Mouse (Mus musculus) spleen, postnatal 36 days (tissue): ENCODE measurements around the gene Mad1l1.

Experiments used
- DNase-seq, 2 experiments: peaks; one replicate each; pipeline ENCODE4 v3.0.0; 2022; ENCODE audit warnings: low spot score in 2 of 2, mixed read lengths in 1 of 2

Gene Mad1l1

DNA sequence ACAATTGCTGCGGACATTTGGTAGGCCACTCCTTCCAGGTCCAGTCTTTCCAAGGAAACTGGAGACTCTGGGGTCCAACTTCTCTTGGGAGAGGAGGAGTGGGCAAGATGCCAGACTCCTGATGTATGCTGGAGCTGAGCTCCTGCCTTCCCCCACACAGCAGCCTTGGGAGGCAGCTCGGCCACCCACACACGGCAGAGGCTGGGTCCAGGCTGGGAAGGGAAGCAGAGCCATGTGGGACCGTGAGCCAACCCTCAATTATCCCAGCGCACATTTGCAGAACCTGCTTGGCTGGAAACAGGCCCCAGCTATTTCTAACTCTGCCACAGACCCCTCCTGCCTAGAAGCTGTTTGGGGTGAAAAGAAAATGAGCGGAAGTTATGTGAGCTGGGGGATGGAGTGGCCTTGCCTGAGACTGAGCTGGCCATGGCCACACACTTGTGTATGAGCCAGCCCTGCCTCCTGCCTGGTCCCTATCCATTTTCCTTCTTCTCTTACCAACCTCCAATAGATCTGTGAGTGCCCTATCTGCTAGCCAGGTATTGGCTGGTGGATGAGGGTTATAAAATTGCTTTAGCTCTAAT lies 260.0 kb downstream of the Mad1l1 start:
- no peak for DNase-seq

DNA sequence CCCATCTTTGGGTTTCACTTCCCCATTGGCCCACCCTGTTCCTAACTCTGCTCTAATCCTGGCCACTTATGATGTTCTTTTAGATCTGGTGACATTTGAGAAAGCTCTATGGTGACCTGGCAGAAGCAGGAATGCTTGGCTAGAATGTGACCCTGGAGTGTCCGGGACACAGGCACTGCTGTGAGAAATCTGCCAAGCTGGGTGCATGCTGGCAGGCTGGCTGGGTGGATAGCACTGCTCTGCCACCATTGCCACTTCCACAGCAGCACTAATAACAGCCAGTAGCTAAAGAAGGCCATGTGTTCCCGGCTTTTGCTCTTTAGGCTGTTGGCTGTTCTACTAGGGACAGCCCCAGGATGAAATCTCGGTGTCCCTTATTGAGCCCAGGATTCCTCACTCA lies 265.1 kb downstream of the Mad1l1 start:
- DNase-seq: no peak

DNA sequence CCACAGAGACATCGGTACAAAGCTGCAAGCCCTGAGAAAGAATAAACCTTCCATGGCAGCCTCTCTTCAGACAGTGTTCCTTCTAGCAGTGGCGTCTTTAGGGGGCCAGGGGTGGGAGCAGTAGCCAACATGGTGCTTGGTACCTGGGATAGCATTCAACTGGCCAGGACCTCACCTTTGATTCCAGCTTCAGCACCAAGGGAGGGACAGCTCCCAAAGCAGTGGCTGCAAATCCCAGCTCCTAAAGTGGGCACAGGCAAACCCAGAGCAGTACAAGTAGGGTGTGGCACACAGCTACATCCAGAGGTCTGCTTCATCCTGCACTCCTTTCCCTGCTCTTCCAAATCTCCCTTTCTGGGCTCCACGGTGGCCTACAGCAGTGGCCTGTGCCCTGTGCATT lies 265.9 kb downstream of the Mad1l1 start:
- no peak for DNase-seq

DNA sequence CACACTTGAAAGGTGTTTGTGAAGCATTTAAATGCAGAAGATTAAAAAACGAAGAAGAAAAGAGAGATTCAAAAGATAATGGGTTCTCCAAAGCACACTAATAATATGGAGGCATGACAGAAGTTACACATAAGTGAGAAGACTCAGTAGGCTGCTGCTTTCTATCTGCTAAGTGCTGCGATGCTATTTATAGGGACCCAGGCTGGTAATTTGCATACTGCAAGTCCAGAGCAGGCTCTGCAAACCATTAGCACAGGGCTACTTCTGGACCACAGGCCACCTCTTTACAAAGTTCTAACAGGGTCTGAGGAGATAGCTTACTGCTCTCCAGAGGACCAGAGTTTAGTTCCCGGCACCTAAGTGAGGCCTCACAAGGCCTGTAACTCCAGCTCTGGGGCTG lies 267.7 kb downstream of the Mad1l1 start:
- DNase-seq: no peak

DNA sequence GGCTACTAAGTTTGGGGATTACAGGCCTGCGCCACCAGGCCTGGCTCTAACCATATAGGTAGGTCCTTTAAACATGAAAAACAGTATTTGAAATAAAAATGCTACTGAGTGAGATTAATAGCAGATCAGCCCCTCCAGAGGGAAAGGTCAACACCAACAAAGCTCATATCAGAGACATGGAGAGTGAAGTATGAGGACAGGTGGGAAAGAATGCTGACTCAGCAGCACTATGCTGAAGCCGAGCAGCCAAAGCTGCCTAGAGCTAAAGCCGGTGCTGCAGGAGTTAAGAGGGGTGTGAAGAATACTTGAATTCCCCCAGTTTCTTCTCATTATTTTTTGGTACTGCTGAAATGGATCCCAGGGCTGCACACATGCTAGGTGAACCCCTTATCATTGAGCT lies 268.9 kb downstream of the Mad1l1 start:
- no peak for DNase-seq

DNA sequence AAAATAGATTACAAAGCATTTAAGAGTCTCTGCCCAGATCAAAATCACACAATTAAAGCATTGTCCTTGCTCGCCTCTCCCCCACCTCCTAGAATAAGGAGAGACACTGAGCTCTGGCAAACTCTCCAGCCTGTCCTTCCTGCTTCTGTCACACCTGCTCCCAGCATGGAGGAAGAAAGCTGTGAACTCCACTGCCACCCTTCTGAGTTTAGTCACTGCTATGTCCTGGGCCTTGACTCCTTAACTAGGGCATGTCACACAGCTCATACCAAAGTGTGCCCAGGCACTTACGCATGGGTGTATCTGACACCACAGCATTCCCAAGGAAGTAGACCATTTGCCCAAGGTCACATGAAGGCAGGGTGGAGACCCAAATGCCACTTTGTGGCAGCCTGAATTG lies 275.9 kb downstream of the Mad1l1 start:
- no peak for DNase-seq

DNA sequence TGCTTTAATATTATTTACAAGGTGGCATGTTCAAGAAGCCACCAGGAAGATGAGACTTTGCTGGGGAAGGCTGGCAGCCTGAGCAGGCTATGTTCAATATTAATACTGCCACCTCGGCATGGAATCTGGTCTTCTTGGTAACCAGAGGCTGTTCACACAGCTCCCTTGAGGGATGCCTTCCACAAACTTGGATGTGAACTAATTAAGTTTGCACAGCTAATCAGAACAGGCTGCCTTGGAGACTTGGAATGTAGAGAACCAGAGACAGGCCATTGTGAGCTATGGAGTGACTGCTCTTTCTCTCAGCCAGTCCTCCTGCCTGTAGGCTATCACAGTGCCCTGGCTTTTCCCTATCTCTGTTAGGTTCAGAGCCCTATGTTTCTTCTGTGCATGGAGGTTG lies 278.4 kb downstream of the Mad1l1 start:
- DNase-seq: no peak

DNA sequence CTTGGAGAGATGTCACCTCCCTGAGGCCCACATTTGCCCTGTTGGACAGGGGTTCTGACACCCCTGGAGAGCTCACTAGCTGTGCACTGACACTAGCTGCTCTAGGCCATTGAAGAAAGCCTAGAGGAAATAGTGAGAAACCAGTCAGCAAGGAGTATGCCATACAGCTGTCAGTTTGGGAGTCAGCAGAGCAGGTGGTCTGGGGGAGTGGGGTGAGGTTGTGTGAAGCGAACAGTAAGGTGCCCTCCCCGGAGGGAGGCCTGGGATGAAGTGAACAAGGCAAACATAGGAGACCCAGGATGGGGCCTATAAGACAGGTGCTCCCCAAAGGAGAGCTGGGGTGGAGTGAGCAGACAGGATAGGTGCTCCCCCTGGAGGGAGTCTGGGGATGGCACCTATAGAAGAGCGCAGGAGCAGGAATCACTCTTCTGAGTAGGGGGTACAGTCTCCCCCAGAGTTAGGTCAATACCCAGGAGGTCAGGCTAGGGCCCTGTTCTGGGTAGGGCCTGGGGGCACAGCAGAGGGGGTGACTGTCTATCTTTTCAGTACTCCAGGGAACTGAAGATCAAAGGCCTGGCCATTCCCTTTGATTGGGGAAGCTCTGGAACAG lies 279.2 kb downstream of the Mad1l1 start:
- DNase-seq: no peak

DNA sequence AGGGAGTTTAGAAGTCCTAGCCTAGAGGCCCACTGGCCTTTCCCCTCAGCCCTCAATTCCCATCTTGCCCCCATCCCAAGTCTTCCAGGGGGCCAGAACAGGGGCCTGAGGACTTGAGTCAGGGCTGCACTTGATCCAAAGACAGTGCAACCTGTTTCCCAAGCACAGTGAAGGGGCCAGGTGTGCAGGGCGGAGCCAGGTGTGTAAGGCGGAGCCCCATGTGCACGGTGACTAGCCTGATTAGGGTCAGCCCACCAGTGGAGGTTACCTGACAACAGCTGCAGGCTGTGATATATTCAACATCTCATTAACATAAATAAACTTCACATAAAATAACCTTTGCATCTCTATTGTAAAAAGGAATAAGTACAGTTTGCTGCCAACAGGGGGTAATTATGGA lies 280.3 kb downstream of the Mad1l1 start:
- no peak for DNase-seq

DNA sequence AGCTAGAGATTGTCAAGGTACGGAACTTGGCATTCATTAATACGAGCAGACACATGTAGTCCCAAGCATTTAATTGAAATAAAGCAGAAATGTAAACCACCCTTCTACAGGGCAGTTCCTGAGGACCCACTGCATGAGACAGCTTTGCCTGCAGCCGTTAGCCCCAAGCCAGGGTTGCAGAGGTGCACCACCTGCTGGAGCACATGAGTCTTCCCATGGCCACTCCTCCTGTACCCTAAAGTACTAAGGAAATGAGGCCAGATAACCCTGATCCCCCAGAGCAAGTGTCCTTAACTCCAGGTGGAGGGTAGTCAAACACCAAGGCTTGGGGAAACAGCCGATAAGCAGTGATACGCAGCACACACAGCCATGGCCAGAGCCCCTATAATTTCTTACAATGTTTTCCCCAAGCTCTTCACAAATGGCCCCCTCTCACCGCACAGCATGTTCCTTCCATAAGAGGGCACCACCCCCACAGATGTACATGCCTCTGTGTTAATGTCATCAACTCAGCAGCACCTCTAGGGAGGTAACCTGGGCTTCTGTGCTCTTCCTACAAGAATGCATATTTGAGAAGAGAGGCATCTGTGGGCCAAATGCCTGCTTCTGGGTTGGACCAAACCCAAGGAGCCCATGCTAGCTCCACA lies 283.6 kb downstream of the Mad1l1 start:
- no peak for DNase-seq

DNA sequence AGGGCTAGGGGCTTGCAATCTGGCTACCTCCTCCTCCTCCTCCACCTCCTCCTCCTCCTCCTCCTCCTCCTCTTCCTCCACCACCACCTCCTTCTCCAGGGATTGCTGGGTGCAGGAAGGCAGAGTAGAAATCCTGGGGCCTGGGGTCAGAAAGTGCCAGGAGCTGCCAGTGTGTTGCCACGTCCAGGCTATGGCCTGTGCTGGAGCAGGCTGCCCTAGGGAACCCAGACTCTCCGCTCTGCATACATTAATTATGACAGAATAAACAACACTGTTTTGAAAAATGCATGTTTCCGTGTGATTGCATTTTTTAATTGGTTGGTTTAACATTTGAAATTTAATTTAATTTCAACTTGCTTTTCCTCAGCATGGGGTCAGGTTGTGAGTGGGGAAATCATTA lies 285.7 kb downstream of the Mad1l1 start:
- DNase-seq: no peak

DNA sequence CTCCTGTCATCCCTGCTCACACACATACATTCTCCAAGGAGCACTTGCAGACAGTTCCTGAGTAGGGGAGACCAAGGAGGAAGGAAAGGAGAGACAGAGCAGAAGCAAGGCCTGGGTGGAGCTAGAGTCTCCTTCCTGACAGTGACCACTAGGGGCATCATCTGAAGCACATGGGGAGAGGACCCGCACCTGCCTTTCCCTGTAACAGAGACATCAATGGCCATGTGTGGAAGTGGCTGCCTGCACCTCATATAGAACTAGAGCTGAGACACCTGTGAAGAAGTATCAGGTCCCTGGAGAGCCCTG lies 286.4 kb downstream of the Mad1l1 start:
- peak in 1 of 2 experiments; percentile 21 for DNase-seq

DNA sequence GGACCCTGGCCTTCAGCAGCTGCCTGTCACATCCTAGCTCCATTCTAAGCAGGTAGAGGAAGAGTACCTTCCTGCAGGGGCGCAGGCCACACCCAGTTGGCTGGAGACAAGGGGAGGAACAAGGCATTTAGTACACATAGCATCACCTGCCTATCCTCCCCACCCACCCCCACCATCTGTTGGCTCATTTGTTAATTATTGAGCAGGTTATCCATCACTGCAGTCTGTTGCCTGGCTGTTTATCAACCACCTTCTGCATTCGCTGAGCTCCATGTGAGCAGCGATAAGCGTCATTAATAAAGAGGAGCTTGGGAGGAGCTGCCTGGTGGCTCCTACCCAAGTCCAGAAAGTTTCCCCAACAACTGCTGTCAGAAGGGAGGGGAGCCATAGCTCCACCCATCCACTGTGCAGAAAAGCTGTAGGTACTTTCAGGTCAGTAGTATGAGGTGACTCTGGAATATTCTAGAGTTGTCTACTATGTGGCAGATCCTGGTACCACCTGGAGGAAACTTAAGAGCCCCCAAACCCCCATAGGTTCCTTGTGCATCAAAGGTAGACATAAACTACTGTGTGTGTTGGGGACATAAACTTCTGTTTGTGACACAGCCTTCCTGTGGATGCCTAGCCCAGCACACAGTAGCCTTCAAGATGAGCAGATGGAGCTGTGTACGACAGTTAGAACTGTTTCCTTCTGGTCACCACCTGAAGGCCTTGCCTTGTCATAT lies 286.9 kb downstream of the Mad1l1 start:
- DNase-seq: peak; percentile 40 to 56

DNA sequence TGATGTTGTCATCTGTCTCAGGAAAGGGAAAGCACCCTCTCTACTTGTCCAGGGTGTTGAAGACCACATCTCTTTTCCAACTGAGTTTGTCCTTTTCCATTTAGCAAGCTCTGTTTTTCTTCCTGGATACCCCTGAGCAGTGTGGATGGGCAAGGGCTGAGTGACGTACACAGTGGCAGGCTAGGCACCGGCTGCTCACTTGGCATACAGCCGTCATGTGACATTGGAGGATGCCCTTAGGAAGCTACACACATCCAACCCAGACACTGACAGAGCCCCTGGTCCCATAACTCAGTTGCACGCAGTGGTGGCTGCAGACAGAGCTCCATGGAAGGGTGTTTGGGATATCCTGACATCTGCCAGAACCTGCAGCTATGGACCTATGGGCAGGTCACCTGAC lies 295.0 kb downstream of the Mad1l1 start:
- DNase-seq: no peak

DNA sequence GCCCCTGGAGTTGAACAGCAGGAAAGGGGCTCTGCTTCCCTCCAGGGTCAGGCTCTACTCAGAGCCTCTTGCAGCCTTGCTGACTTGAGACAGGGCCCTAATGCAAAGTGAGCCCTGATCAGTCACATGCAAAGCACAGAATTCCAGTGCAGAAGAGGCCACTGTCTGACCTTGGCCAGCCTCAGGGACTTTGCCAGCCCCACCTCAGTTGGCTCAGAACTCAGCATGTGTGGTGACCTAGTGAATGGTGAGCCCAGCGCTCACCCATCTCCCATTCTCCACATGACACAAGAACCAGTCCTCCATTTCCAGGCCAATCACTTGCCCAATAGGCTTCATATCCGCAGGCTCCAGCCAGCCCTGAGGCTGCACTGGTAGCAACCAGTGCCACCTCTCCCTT lies 296.1 kb downstream of the Mad1l1 start:
- DNase-seq: no peak

DNA sequence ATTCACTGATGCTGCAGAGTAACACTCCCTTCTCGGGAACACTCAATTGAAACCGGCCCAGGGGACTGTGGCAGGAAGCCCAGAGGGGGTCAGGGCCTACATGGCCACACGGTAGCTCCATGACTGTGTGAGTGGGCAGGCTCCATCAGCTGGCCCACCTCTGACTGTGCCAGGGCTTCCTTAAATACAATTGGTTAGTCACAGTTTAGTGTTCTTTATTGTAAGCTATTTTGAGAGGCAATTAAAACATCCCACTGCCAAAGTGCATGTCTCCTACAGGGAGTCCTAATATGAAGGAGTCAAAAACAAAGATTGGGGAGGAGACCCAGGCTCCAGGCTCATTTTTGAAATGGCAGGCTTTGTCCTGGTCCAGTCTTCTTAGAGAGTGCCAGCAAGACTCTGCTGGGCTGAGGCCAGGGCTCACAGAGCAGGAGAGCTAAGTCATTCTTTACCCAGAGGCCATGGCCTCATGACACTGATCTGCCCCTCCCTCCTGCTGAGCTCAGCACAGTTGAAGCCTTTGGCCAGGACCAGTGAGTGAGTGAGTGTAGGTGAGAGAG lies 297.3 kb downstream of the Mad1l1 start:
- DNase-seq: peak in 1 of 2 experiments; percentile 25

DNA sequence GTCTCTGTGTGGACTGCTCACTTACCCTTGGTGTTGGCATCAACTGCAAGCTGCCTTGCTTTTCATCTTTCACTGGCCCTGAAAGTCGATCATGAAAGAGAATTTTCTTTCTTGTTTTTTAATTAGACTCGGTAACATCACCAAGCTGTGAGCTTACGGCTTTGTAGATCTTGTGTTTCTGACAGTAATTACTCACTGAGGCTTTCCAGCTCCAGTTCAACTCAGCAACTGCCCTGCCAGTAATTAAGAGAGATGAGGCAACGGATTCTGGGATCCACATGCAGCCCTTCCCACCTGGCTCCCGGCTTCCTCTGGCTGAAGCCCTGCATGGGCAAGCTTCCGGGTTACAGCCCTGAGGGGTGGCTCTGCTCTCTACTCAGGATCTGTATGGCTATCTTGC lies 298.5 kb downstream of the Mad1l1 start:
- no peak for DNase-seq

DNA sequence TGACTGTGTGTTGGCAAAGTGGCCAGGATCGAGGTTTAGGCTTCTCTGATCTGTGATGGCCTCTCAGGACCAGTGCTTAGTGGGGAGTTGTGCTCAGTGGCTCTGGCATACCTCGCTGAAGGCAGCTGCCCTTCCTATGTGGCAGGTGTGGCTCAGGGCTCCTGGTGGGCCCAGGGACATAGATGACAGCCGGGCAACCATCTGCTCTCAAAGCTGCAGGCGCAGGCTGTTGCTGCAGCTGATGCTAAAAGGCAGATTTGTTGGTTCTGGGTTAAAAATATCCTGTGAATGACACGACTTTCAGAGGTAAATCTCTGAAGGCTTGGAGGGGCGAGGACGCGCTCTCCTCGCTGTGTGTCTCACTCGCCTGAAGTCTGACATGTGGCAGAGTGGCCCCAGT lies 299.6 kb downstream of the Mad1l1 start:
- no peak for DNase-seq

DNA sequence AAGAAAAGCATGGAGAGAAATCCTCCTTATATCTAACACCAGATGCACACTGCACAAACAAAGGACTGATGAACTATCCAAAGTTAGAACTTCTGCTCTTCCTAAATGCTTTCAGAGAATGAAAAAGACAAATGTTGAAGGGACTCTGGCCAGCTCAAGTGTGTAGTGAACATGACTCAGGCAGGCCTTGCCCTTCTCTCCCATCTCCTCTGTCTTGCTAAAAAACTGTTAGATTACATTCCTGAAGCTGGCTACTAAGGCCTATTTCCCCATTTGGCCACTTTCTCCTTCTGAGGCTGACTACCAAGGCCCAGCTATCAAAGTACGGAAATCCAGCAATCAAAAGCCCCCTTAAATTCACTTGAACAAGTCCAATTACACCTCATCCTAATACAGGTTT lies 301.7 kb downstream of the Mad1l1 start:
- DNase-seq: no peak

DNA sequence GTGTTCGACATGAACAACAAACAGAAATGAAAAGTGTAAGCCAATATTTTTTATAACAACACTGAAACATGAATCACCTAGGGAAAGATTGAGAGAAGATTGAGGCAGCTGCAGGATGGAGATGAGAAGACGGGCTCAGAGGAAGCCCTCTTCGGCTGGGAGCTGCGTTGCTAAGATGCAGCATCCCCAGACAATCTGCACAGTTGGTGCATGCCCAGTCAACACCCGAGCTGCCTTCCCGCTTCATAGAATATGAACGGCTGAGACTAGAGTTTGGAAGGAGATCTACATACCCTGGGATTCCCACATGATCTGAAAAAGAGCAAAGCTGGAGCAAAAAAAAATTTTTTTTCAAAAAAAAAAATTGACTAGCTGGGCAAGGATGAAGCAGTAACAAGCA lies 302.6 kb downstream of the Mad1l1 start:
- DNase-seq: no peak

DNA sequence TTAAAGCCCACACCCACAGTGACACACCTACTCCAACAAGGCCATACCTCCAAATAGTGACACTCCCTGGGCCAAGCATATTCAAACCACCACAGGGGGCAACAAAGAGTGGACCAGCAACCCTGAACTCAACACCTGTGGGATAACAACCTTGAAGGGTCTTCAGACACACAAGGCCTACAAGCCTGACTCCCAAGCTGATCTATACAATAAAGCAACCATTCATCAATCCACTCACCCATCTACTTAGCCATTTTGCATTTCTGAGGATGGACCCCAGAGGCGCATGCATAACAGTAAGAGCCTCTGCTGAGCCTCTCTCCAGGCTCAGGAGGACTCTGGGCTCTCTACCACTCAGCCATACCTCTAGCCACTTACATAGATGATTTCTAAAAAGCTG lies 304.5 kb downstream of the Mad1l1 start:
- DNase-seq: no peak

DNA sequence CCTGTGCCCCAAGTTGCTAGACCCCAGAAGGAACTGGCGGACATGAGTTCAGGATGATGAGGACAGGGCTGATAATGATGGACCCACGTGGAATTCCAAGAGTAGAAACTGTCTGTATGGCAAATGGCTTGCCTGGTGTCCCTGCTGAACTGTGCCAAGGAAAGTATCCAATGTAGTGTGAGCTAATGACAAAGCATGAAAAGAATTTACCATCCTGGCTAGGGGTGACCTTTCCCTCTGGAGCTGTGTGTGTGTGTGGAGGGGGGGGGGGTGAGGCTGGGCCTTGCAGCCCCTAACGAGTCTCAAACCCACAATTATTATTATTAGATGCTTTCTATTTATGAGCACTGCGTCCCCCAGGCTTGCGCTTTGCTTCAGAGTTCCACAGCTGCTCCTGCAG lies 307.7 kb downstream of the Mad1l1 start:
- DNase-seq: no peak
